Mouse (Mus musculus): ENCODE results near the gene Cyfip1.

The Cyfip1 gene

GRCm38 (mm10) chr7:55956054-55956453 lies 114.5 kb downstream of the Cyfip1 start:
- DNase-seq (ENCODE audit: low spot score in 2 of 2) = no peak

- DNase-seq (ENCODE audit: low spot score in 2 of 2) = no peak
These were observed 115.6 kb downstream of the Cyfip1 start for GRCm38 (mm10) chr7:55957178-55957577.

DNA sequence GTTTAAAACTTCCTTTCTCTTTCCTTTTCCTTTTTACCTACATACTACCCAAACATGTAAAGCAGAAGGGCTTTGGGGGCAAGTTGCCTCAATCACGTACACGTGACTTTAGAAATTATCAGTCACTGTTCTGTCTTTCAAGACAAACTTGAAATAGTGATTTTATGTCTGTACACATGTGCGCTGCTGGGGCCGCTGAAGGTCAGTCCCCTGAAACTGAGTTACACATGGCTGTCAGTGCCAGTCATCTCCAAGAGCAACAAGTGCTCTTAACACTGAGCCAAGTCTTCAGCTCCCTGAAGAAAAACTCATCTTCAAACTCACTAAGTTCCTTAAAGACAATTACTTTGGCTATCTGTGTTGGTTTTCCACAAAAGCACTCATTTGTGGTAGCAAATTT lies 116.4 kb downstream of the Cyfip1 start:
- no peak for DNase-seq (ENCODE audit: low spot score in 2 of 2)

- DNase-seq (ENCODE audit: low spot score in 2 of 2) = no peak
These were observed 118.3 kb downstream of the Cyfip1 start for GRCm38 (mm10) chr7:55959801-55960200.

GRCm38 (mm10) chr7:55960506-55960905 lies 119.0 kb downstream of the Cyfip1 start:
- DNase-seq (ENCODE audit: low spot score in 2 of 2) = no peak

DNA sequence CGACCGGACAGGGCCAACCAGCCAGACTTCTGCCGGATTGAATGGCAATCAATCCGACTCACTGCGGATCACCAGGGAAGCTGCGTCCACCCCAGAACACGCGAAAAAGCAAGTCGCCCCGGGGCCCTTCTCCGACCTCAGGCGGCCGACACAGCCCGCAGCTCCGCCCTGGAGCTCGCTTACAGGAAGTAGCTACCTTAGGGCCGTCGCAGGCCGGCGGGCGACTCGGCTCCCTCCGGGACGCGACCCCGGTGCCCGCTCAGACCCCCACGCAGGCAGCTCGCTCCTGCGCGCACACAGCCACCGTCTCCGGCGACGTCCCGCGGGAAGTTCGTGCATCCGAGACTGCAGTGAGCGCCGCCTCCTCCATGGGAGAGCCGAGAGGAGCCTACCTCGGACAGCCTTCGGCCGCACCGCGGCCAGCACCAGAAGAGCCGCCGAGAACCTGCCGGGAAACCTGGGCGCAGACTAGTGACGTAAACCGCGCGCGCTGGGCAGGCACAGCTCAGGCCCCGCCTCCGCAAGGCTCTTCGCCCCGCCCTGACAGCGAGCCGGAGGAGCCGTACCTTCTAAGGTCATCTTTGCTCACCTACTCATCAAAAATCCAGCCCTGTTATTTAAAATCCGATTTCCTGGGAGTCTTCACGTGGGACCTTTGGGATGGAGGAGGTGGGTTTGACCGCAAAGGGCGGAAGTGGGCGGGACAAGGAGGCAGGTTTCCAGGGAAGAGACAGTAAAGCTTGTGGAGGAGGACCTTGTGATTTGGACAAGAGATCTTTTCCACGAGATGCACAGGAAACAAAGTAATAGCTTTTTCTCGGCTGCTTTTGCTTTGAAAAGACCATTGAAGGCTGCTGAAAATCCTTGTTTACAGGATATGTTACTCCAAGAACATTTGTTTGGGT lies 120.7 kb downstream of the Cyfip1 start, which contains the start of gene Nipa2:
Gene Nipa2 (minus strand): TSS at position 473 of the 905 bp plus-strand sequence.
- peak; percentile 83 to 88 for DNase-seq (ENCODE audit: low spot score in 2 of 2)

- no peak for DNase-seq (ENCODE audit: low spot score in 2 of 2)
These were observed 125.4 kb downstream of the Cyfip1 start for GRCm38 (mm10) chr7:55966866-55967460.

DNA sequence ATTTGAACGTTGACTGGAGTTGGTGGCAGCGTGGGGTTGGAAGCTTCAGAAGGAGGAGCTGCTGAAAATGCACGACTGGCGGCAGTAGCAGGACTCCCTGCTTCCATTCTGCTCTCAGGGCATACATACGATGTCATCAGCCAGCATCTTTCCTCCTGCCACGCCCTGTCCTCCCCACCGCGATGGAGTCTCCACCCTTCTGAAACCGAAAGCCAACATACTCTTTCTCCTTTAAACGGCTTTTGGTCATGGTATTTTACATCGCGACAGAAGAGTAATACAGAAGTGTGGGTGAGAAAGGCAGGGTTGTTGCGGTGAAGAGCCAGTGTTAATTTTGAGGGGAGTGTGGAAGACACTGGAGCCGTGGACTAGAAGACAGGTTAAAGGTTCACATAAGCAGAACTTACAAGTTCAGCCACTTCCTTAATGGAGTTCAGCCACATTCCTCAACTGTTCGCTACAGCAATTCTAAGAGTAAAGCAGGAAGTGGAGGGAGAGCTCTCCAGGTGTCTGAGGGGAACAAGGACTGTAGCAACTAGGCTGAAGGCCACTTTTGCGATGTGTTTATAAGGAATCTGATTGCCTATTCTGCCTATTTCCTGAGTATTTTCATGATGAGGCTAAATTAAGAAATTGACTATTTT lies 126.8 kb downstream of the Cyfip1 start:
- DNase-seq (ENCODE audit: low spot score in 2 of 2) = no peak

DNA sequence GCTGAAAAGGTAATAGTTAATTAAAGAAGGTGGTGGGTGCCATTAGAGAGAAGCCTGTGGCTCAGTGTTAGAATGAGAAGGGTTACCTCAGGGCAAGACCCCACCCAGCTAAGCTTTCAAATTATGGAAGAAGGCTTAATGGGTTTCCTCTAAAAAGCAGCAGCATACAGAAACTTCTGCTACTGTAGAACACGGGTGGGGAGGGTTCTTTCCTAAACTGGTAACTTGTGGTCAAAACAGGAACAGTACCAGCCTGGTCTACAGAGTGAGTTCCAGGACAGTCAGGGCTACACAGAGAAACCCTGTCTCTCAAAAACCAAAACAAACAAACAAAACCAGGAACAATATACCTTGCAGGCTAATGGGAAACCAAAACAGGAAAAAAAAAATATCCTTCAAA lies 127.9 kb downstream of the Cyfip1 start:
- no peak for DNase-seq (ENCODE audit: low spot score in 2 of 2)

- DNase-seq (ENCODE audit: low spot score in 2 of 2) = no peak
These were observed 132.9 kb downstream of the Cyfip1 start for GRCm38 (mm10) chr7:55974429-55974828.

DNA sequence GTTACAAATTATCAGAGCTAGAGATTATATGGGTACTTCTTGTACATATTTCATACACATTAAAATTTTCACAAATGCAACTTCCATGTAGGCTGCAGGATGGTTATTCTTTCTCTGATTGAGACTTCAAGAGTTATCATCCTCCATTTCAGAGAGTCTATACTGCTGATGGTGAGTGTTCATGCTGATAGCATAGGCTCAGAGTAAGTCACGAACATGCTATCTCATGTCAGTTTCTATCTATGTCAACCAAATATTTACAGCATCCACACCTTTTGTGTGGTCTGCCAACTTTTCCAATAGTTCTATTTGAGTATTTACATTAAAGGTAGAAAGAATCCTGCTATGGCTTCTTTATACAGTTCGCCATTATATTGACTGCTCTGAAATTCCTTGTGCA lies 140.0 kb downstream of the Cyfip1 start:
- no peak for DNase-seq (ENCODE audit: low spot score in 2 of 2)

Data from frontal cortex, postnatal 14 days (tissue).